Mouse (Mus musculus): Measurements from ENCODE around the gene Sqstm1.

DNA sequence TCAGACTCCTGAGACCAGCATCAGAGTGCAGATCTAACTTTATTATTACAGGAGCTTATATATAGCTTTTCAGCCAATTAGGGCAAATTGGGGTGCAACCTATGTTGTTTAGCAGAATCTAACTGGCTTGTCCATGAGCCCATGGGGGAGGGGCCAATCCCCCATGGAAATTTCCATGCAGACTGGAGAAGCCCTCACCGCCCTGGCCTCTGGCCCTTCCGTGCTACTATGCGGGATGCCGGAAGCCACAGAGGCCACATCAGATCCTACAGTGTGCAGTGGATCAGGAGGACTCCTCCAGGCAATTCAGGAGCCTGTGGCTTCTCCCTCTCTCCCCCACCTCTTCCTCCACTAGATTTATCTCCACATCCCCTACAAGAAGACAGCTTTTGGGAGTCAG is 7.2 kb upstream of the Sqstm1 start:
- no peak for TF ChIP-seq CTCF (IDR thresholded peaks at IDR 0.05; ENCODE audit: extremely low read depth, insufficient read depth, insufficient read length, insufficient replicate concordance)
- TF ChIP-seq POLR2A (IDR thresholded peaks at IDR 0.05; ENCODE audit: low read depth, low read length) = no peak

Data from spleen, adult 2 months (tissue).